In the genomic region with DNA sequence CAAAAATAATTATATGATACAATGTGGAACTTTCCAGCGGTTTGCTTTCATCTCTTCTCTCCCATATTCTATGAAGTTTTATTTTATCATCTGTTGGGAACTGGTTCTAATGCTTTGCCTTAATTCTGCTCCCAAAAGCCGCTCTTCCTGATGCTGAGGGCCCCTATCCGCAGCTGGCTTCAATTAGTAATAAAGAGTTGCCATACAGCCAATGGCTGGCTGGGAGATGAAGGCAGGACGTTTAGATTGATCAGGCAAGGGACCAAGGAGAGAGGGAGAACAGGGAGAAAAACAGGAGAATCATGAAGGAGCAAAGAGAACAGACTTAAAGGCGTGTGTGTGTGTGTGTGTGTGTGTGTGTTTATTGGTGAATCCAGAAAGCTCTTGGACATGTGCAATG, we compare ENCODE assay signal across 21 mouse cellular contexts.
"Had no signal": no experiment of that assay in that cellular context is flagged by ENCODE, and none has a peak within 500 bp of the region (broad histone marks: within the 10 kb centered on the region; RNA-seq: fewer than 3 reads in every experiment).

No protein-coding gene starts in this region.

- ATAC-seq: liver, postnatal 0 days; lung, postnatal 0 days; midbrain, embryonic 15.5 days had no signal

- DNase-seq: kidney, adult 18-20 months; kidney, adult 9 months; kidney, postnatal 14 days; kidney, postnatal 4 days; left cerebral cortex, postnatal 4 days; liver, postnatal 0 days; lung, embryonic 14.5 days; right cerebral cortex, adult 18-20 months; right cerebral cortex, postnatal 14 days; right cerebral cortex, postnatal 4 days; thymus, adult 18-20 months; thymus, postnatal 14 days had no signal

- H3K36me3 ChIP-seq: limb, embryonic 15.5 days; midbrain, embryonic 12.5 days; midbrain, embryonic 15.5 days; neural tube, embryonic 12.5 days; neural tube, embryonic 15.5 days had no signal

- H3K9me3 ChIP-seq: limb, embryonic 15.5 days; midbrain, embryonic 12.5 days; midbrain, embryonic 15.5 days; neural tube, embryonic 12.5 days had no signal

- H3K4me2 ChIP-seq: limb, embryonic 15.5 days; liver, embryonic 11.5 days; lung, embryonic 14.5 days; midbrain, embryonic 12.5 days; midbrain, embryonic 15.5 days; neural tube, embryonic 12.5 days; neural tube, embryonic 15.5 days had no signal

- H3K4me1 ChIP-seq: limb, embryonic 15.5 days; midbrain, embryonic 12.5 days; midbrain, embryonic 15.5 days; neural tube, embryonic 12.5 days had no signal

- H3K27me3 ChIP-seq: limb, embryonic 15.5 days; midbrain, embryonic 12.5 days; midbrain, embryonic 15.5 days; neural tube, embryonic 12.5 days; neural tube, embryonic 15.5 days had no signal

- H3K9ac ChIP-seq: limb, embryonic 15.5 days; liver, embryonic 14.5 days; liver, postnatal 0 days; lung, embryonic 14.5 days; midbrain, embryonic 12.5 days; midbrain, embryonic 15.5 days; neural tube, embryonic 12.5 days; neural tube, embryonic 15.5 days had no signal

- H3K27ac ChIP-seq: limb, embryonic 15.5 days; liver, embryonic 14.5 days; macrophage; midbrain, embryonic 12.5 days; midbrain, embryonic 15.5 days; neural tube, embryonic 12.5 days; neural tube, embryonic 15.5 days had no signal

- H3K4me3 ChIP-seq: limb, embryonic 15.5 days; midbrain, embryonic 12.5 days; midbrain, embryonic 15.5 days; neural tube, embryonic 12.5 days; neural tube, embryonic 15.5 days had no signal
